Mouse (Mus musculus): ENCODE measurements around the gene Zbp1. TPM values are rescaled to one million over a fixed set of nuclear protein-coding genes. Genes with fewer than 3 reads are reported as not detected.

Gene Zbp1
- polyA plus RNA-seq, 1 experiment from 2014 or later, result 0.17 TPM

DNA sequence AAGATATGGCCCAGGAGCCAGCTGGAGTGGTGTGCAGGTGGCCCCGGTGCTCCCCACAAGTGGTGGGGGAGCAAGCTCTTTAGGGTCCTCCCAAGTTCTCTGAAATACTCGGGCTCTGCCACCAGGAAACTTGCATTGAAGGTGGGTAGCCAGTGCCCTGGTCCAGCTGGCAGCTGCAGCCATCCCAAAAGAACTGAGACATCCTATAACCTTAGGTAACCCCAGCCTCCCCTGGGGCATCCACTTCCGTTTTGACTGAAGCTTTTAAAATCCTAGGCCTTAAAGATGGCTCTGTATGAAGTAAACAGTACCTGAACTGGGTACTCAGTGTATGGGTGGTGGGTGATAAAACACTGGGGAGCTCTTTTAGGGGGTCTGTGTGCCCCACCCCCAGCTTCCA, 4.8 kb upstream of the Zbp1 start:
- peaks cover 14% of the 10 kb centered on the region for H3K4me1 ChIP-seq (replicated peaks)
- H3K27ac ChIP-seq, result no peak overlapping the region
- 78% methylated on average over 3 of the region's 3 CpGs for WGBS
- DNase-seq (ENCODE audit: low spot score), result no peak
- peaks cover 2% of the 10 kb centered on the region; the same call in 1 of the 2 replicates for H3K27me3 ChIP-seq (ENCODE audit: insufficient read depth, poor library complexity, severe bottlenecking)
- no peak overlapping the region for H3K4me3 ChIP-seq
- H3K36me3 ChIP-seq, result peaks cover 22% of the 10 kb centered on the region
- H3K9me3 ChIP-seq, result no peaks in the 10 kb centered on the region

DNA sequence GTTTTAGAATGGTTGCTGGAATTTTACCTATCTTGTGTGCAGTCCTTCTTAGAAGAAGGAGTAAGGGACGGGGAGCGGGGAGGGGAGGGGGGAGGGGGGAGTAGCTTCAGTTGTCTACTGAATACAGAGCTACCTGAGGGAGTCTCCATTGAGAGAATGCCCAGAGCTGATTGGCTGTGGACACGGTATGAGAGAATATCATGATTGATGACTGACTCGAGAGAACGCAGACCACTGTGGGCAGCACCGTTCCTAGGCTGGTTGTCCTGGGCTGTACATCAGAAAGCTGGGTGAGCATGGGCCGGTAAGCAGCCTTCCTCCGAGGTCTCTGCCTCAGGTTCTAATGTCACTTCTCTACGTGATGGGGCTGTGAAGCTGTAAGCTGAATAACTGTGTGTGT, 2.0 kb upstream of the Zbp1 start:
- no peak for DNase-seq (ENCODE audit: low spot score)
- 92% methylated on average over 9 of the region's 9 CpGs for WGBS
- peaks cover 9% of the 10 kb centered on the region for H3K4me1 ChIP-seq (replicated peaks)
- peaks cover 8% of the 10 kb centered on the region for H3K27me3 ChIP-seq (ENCODE audit: insufficient read depth, poor library complexity, severe bottlenecking)
- H3K36me3 ChIP-seq, result no peaks in the 10 kb centered on the region; the same call in 1 of the 2 replicates
- H3K27ac ChIP-seq, result no peak overlapping the region
- H3K4me3 ChIP-seq, result no peak overlapping the region
- no peaks in the 10 kb centered on the region for H3K9me3 ChIP-seq

DNA sequence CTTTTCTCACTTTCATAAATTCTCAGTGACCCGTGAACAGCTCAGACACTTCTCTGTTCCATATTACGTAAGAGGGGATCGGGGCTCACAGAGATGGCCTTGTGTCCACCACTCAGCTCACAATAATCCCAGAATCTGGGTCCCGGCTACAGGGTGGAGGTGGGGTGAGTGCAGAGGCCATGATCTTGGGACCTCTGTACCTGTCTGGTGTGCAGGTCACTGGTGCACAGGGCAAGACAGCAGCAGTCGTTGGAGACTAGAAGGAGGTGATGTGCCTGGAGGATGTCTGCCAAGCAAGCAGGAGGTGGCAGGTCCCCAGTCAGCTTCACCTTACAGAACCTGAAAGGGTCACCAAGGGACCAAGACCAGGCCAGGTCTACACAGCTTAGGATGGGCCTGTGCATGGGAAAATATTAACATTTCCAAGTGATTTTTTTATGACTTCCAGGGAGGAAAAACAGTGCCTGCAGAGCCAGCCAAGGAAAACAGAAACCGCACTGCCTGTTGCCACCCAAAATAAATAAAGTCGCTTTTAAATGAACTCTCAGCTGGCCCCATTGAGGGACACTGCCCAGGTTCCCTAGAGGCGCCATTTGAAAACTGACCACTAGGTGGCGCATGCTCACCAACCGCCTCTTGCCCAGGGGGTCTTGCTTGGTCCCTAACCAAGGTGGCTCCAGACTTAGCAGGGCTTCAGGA, 682 bp upstream of the Zbp1 start:
- WGBS, result 46% methylated on average over 10 of the region's 10 CpGs
- H3K27ac ChIP-seq, result 0 out of 2 replicates have a peak overlapping the region, but pooled peaks have one; percentile 71
- no peak overlapping the region for H3K4me3 ChIP-seq
- peaks cover 4% of the 10 kb centered on the region for H3K4me1 ChIP-seq (replicated peaks)
- no peaks in the 10 kb centered on the region for H3K9me3 ChIP-seq
- no peaks in the 10 kb centered on the region for H3K36me3 ChIP-seq
- peak; percentile 61 for DNase-seq (ENCODE audit: low spot score)
- H3K27me3 ChIP-seq (ENCODE audit: insufficient read depth, poor library complexity, severe bottlenecking), result peaks cover 8% of the 10 kb centered on the region

DNA sequence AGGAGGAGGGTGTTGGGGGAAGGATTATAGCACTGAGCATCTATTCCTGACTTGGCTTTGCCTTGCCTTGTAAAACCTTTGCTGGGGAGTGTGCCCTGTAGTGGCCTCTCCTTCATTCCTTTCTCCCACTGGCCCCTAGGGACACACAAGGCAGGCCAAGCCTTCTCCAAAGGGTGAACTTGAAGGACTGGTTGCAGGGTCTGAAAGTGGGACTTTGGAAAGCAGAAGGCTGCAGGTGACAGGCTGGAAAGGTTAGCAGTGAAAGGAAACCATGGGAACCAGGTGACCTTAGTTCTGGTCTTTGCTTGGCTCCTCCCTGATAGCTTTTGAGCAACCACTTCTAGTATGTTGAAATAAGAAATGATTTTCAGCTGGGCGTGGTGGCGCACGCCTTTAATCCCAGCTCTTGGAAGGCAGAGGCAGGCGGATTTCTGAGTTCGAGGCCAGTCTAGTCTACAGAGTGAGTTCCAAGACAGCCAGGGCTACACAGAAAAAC, 912 bp downstream of the Zbp1 start:
- no peaks in the 10 kb centered on the region for H3K9me3 ChIP-seq
- H3K27me3 ChIP-seq (ENCODE audit: insufficient read depth, poor library complexity, severe bottlenecking), result peaks cover 8% of the 10 kb centered on the region
- peaks cover 4% of the 10 kb centered on the region for H3K4me1 ChIP-seq (replicated peaks)
- peak; percentile 1 for DNase-seq (ENCODE audit: low spot score)
- no peaks in the 10 kb centered on the region for H3K36me3 ChIP-seq
- H3K27ac ChIP-seq, result no peak overlapping the region
- 94% methylated on average over 5 of the region's 5 CpGs for WGBS
- H3K4me3 ChIP-seq, result no peak overlapping the region

DNA sequence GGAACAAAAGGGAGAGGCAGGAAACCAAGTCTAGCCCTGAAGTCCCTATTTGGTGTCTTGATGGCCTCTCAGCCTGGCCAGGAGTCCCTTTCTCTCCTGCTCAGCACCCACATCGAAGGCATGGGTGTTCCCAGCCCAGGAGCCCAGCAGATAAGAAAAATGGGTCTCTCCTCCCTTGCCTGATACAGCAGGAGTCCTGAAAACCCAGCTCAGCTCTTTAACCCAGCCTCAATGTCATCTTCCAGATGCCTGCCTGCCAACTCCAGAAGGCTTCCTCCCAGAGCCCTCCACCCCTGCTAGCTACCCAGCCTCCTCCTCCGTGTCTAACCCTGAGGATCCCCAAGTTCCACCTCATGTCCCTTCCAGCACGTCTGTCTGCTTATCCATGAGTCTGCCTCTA, 1.5 kb downstream of the Zbp1 start:
- peaks cover 4% of the 10 kb centered on the region for H3K4me1 ChIP-seq (replicated peaks)
- 74% methylated on average over 3 of the region's 3 CpGs for WGBS
- no peak overlapping the region for H3K27ac ChIP-seq
- H3K4me3 ChIP-seq, result no peak overlapping the region
- H3K9me3 ChIP-seq, result no peaks in the 10 kb centered on the region
- peaks cover 8% of the 10 kb centered on the region for H3K27me3 ChIP-seq (ENCODE audit: insufficient read depth, poor library complexity, severe bottlenecking)
- peak; percentile 1 for DNase-seq (ENCODE audit: low spot score)
- H3K36me3 ChIP-seq, result no peaks in the 10 kb centered on the region

DNA sequence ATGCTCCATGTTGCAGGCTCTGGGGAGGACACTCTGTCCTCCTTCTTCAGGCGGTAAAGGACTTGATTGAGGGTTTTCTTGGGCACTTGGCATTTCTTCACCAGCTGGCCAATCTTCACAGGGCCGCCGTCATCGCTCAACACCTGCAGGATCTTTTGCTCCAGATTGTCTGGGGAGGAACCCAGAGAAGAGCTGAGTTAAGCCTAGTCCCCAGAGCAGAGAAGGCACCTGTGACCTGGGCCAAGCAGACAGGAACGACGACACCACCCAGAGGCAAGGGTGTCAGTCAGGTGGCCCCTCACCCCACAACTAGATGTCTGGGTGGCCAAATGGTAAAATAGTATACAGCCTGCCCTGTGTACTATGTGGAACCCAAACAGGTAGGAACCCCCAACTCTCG, 1.9 kb downstream of the Zbp1 start:
- peaks cover 4% of the 10 kb centered on the region for H3K4me1 ChIP-seq (replicated peaks)
- WGBS, result 86% methylated on average over 7 of the region's 7 CpGs
- H3K4me3 ChIP-seq, result no peak overlapping the region
- peak; percentile 1 for DNase-seq (ENCODE audit: low spot score)
- H3K9me3 ChIP-seq, result no peaks in the 10 kb centered on the region
- H3K27me3 ChIP-seq (ENCODE audit: insufficient read depth, poor library complexity, severe bottlenecking), result peaks cover 8% of the 10 kb centered on the region
- no peaks in the 10 kb centered on the region for H3K36me3 ChIP-seq
- H3K27ac ChIP-seq, result no peak overlapping the region

DNA sequence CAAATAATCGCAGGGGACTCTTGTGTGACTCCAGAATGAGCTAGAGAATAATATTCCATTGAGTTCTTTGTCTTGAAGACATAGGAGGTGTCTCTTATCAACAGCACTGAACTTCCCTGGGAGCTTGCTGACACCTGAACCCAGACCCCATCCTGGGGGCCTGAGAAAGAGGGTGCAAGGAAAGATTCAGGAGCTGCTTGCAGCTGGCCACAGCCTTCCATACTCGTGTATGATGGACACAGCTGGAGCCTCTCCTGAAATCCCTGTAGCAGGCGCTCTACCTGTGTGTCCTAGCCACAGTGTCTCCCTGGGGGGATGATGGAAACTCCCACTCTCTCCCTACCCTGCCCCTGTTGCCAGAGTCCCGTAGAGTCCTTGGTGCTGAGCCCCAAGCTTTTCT, 6.5 kb downstream of the Zbp1 start:
- Histone ChIP-seq H3K4me3 (no peak overlapping the region), H3K9me3 (no peaks in the 10 kb centered on the region), H3K4me1 (replicated peaks) (peaks cover 3% of the 10 kb centered on the region; the same call in 1 of the 2 replicates), H3K27ac (no peak overlapping the region), H3K27me3 (ENCODE audit: insufficient read depth, poor library complexity, severe bottlenecking) (peaks cover 5% of the 10 kb centered on the region; the same call in 1 of the 2 replicates), H3K36me3 (no peaks in the 10 kb centered on the region)
- WGBS, result 72% methylated on average over 4 of the region's 4 CpGs
- DNase-seq (ENCODE audit: low spot score), result peak; percentile 1

DNA sequence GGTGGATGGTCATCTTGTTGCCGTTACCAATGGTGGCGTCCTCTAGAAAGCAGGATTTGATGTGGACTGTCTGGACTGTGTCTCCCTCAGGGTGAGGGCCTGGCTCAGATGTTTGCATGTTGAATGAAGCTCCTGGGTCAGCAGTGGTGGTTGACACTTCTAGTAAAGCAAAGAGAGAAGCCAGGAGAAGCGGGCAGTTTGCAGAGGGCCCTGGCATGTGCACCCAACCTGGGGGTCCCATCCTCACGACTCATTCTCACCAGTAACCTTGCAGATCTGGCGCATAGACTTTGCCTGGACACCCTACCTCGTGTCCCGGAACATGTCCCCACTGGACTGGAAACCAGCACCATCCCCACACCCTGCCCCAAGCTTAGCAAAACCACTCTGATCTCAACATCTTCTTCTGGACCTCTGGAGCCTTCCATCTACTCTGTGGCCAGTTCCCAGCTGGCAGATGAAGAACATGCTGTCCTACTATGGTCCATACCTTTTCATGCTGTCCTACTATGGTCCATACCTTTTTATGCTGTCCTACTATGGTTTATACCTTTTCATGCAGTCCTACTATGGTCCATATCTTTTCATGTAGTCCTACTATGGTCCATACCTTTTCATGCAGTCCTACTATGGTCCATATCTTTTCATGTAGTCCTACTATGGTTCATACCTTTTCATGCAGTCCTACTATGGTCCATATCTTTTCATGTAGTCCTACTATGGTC, 9.5 kb downstream of the Zbp1 start:
- no peak overlapping the region for H3K27ac ChIP-seq
- peaks cover 3% of the 10 kb centered on the region; the same call in 1 of the 2 replicates for H3K4me1 ChIP-seq (replicated peaks)
- H3K9me3 ChIP-seq, result no peaks in the 10 kb centered on the region
- DNase-seq (ENCODE audit: low spot score), result peak; percentile 1
- H3K4me3 ChIP-seq, result no peak overlapping the region
- 92% methylated on average over 7 of the region's 7 CpGs for WGBS
- no peaks in the 10 kb centered on the region for H3K36me3 ChIP-seq
- H3K27me3 ChIP-seq (ENCODE audit: insufficient read depth, poor library complexity, severe bottlenecking), result no peaks in the 10 kb centered on the region

DNA sequence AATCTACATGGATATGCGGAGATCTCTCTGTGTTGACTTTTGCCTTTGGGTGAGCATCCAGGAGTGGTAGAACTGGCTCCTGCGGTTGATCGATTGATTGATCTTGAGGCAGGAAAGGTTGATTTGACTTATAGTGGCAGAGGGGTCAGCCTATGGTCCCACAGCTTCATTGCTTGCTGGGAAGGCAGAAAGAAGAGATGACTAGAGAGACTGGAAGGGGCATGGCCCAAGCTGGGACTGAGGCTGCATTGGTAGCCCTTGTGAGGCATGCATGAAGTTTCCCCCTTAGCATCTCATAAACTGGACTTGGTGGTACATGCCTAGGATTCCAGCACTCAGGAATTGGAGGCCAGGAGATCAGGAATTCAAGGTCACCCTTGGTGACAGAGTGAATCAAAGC, 11.7 kb downstream of the Zbp1 start:
- WGBS, result 99% methylated on average over 3 of the region's 3 CpGs

DNA sequence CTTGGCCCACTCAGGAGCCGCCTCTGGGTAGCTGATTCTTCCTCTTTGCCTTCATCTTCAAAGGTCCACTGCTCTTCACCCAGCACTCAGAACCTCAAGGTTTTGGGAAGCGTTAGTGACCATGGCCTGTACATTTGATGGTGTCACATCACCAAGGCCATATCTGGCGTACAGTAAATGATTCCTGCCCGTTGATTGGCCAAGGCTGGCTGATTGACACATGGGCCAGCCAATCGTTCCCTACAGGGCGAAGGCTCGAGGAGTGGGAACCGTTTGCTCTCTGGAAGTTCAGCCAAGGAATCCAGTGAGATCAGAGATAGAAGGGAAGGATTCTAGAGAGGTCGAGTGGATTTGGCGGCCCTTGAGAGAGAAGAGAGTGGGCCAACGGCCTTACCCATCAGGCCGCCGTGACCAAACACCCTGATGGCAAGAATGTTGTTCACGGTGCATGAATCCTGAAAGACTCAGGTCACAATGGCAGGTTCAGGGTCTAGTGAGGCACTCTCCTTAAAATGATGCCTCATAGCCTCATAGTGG, 13.1 kb downstream of the Zbp1 start:
- Histone ChIP-seq H3K27ac (no peak overlapping the region), H3K36me3 (no peaks in the 10 kb centered on the region), H3K9me3 (no peaks in the 10 kb centered on the region), H3K4me3 (no peak overlapping the region), H3K4me1 (replicated peaks) (peaks cover 3% of the 10 kb centered on the region; the same call in 1 of the 2 replicates), H3K27me3 (ENCODE audit: insufficient read depth, poor library complexity, severe bottlenecking) (no peaks in the 10 kb centered on the region)
- 95% methylated on average over 14 of the region's 14 CpGs for WGBS
- DNase-seq (ENCODE audit: low spot score), result peak; percentile 1

More for the DNA sequence above, 11.7 kb downstream of the Zbp1 start:
- Histone ChIP-seq H3K27me3 (ENCODE audit: insufficient read depth, poor library complexity, severe bottlenecking) (no peaks in the 10 kb centered on the region), H3K4me3 (no peak overlapping the region), H3K36me3 (no peaks in the 10 kb centered on the region), H3K9me3 (no peaks in the 10 kb centered on the region), H3K4me1 (replicated peaks) (peaks cover 3% of the 10 kb centered on the region; the same call in 1 of the 2 replicates), H3K27ac (no peak overlapping the region)
- peak; percentile 0 for DNase-seq (ENCODE audit: low spot score)

DNA sequence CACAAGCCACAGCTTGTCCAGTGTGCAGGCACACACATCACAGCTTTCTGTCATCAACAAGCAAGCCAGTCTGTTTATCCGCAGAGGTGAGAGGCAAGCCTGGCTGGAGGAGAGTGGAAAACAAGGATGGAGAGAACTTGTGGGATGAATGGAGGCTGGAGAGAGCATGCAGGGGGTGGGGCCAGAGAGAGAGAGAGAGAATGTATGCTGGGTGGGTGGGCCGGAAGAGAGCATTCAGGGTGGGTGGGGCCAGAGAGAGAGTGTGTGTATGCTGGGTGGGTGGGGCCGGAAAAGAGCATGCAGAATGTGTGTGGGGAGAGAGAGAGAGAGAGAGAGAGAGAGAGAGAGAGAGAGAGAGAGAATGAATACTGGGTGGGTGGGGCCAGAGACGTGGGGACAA, 14.1 kb downstream of the Zbp1 start:
- 76% methylated on average over 4 of the region's 4 CpGs for WGBS

DNA sequence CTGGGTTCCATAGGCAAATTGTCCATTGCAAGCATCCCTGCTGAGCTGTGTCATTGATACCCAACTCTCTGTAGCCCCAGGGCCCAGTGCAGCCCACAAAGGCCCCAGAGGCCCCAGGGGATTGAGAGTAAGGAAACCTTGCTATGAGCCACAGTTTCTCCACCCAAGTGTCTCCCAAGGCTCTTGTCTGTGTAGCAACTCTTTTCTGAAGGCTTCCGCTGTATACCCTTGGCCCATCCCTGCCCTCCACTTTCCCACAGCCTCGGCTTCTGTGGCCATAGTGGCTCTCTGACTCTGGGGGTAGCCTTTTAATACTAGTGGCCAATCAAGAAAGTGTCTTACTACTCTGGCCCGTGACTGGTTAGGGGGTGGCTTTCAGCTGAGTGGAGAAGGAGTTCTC, 15.0 kb downstream of the Zbp1 start:
- Histone ChIP-seq H3K9me3 (no peaks in the 10 kb centered on the region), H3K4me3 (no peak overlapping the region), H3K4me1 (replicated peaks) (no peaks in the 10 kb centered on the region), H3K27me3 (ENCODE audit: insufficient read depth, poor library complexity, severe bottlenecking) (no peaks in the 10 kb centered on the region), H3K27ac (no peak overlapping the region), H3K36me3 (no peaks in the 10 kb centered on the region)
- no peak for DNase-seq (ENCODE audit: low spot score)
- WGBS, result 84% methylated on average over 3 of the region's 3 CpGs

More for the DNA sequence above, 14.1 kb downstream of the Zbp1 start:
- Histone ChIP-seq H3K4me3 (no peak overlapping the region), H3K9me3 (no peaks in the 10 kb centered on the region), H3K27ac (no peak overlapping the region), H3K36me3 (no peaks in the 10 kb centered on the region), H3K4me1 (replicated peaks) (no peaks in the 10 kb centered on the region), H3K27me3 (ENCODE audit: insufficient read depth, poor library complexity, severe bottlenecking) (no peaks in the 10 kb centered on the region)
- DNase-seq (ENCODE audit: low spot score), result peak; percentile 0

Data from hindbrain, embryonic 10.5 days (tissue).